Mouse (Mus musculus): ENCODE data around the gene Agap3. TPM values are rescaled to one million over a fixed set of nuclear protein-coding genes. Genes with fewer than 3 reads are reported as not detected.

Agap3 gene
- polyA plus RNA-seq, 1 experiment = not detected

- H3K4me3 ChIP-seq (ENCODE audit: insufficient read depth, low read depth, low read length) = no peak overlapping the region
- no peak overlapping the region for H3K27ac ChIP-seq (ENCODE audit: insufficient read depth, low read depth, low read length)
- 93% methylated on average over 9 of the region's 9 CpGs for WGBS
- peaks cover 36% of the 10 kb centered on the region for H3K4me1 ChIP-seq (ENCODE audit: control insufficient read depth, insufficient read depth, low read length)
- TF ChIP-seq CTCF (IDR thresholded peaks at IDR 0.05; ENCODE audit: insufficient read depth, low read depth, low read length) (no peak), POLR2A (IDR thresholded peaks at IDR 0.05; ENCODE audit: insufficient read depth, low read depth, low read length) (no peak)
Observed at GRCm38 (mm10) chr5:24477909-24478308, 25.9 kb downstream of the Agap3 start.

GRCm38 (mm10) chr5:24481647-24482046 is 29.7 kb downstream of the Agap3 start:
- no peak overlapping the region for H3K4me3 ChIP-seq (ENCODE audit: insufficient read depth, low read depth, low read length)
- TF ChIP-seq POLR2A (IDR thresholded peaks at IDR 0.05; ENCODE audit: insufficient read depth, low read depth, low read length) (no peak), CTCF (IDR thresholded peaks at IDR 0.05; ENCODE audit: insufficient read depth, low read depth, low read length) (peak; percentile 50; the same call in 1 of the 2 replicates)
- WGBS = 14% methylated on average over 4 of the region's 4 CpGs
- peaks cover 33% of the 10 kb centered on the region for H3K4me1 ChIP-seq (ENCODE audit: control insufficient read depth, insufficient read depth, low read length)
- no peak overlapping the region for H3K27ac ChIP-seq (ENCODE audit: insufficient read depth, low read depth, low read length)

- WGBS = 64% methylated on average over 41 of the region's 41 CpGs
- TF ChIP-seq CTCF (IDR thresholded peaks at IDR 0.05; ENCODE audit: insufficient read depth, low read depth, low read length) (no peak), POLR2A (IDR thresholded peaks at IDR 0.05; ENCODE audit: insufficient read depth, low read depth, low read length) (no peak)
- Histone ChIP-seq H3K4me3 (ENCODE audit: insufficient read depth, low read depth, low read length) (no peak overlapping the region), H3K4me1 (ENCODE audit: control insufficient read depth, insufficient read depth, low read length) (peaks cover 33% of the 10 kb centered on the region), H3K27ac (ENCODE audit: insufficient read depth, low read depth, low read length) (no peak overlapping the region)
Observed at GRCm38 (mm10) chr5:24482247-24483079, 30.5 kb downstream of the Agap3 start.

GRCm38 (mm10) chr5:24483326-24483725 is 31.3 kb downstream of the Agap3 start:
- no peak overlapping the region for H3K27ac ChIP-seq (ENCODE audit: insufficient read depth, low read depth, low read length)
- H3K4me1 ChIP-seq (ENCODE audit: control insufficient read depth, insufficient read depth, low read length) = peaks cover 33% of the 10 kb centered on the region
- no peak for TF ChIP-seq POLR2A (IDR thresholded peaks at IDR 0.05; ENCODE audit: insufficient read depth, low read depth, low read length)
- TF ChIP-seq CTCF (IDR thresholded peaks at IDR 0.05; ENCODE audit: insufficient read depth, low read depth, low read length) = peak; percentile 71; the same call in 1 of the 2 replicates
- WGBS = 31% methylated on average over 11 of the region's 11 CpGs
- no peak overlapping the region for H3K4me3 ChIP-seq (ENCODE audit: insufficient read depth, low read depth, low read length)

GRCm38 (mm10) chr5:24484963-24485362 is 33.0 kb downstream of the Agap3 start:
- Histone ChIP-seq H3K4me1 (ENCODE audit: control insufficient read depth, insufficient read depth, low read length) (peaks cover 33% of the 10 kb centered on the region), H3K27ac (ENCODE audit: insufficient read depth, low read depth, low read length) (no peak overlapping the region), H3K4me3 (ENCODE audit: insufficient read depth, low read depth, low read length) (peak overlapping the region; percentile 2; the same call in 1 of the 2 replicates)
- WGBS = 28% methylated on average over 22 of the region's 22 CpGs
- no peak for TF ChIP-seq CTCF (IDR thresholded peaks at IDR 0.05; ENCODE audit: insufficient read depth, low read depth, low read length)
- no peak for TF ChIP-seq POLR2A (IDR thresholded peaks at IDR 0.05; ENCODE audit: insufficient read depth, low read depth, low read length)

- peak; percentile 78 for TF ChIP-seq CTCF (IDR thresholded peaks at IDR 0.05; ENCODE audit: insufficient read depth, low read depth, low read length)
- no peak for TF ChIP-seq POLR2A (IDR thresholded peaks at IDR 0.05; ENCODE audit: insufficient read depth, low read depth, low read length)
- no peak overlapping the region for H3K27ac ChIP-seq (ENCODE audit: insufficient read depth, low read depth, low read length)
- H3K4me1 ChIP-seq (ENCODE audit: control insufficient read depth, insufficient read depth, low read length) = peaks cover 27% of the 10 kb centered on the region
- WGBS = 3% methylated on average over 8 of the region's 8 CpGs
- H3K4me3 ChIP-seq (ENCODE audit: insufficient read depth, low read depth, low read length) = no peak overlapping the region
Observed at GRCm38 (mm10) chr5:24486097-24486496, 34.1 kb downstream of the Agap3 start.

GRCm38 (mm10) chr5:24486738-24487137 is 34.8 kb downstream of the Agap3 start:
- 92% methylated on average over 5 of the region's 5 CpGs for WGBS
- no peak overlapping the region for H3K27ac ChIP-seq (ENCODE audit: insufficient read depth, low read depth, low read length)
- no peak overlapping the region for H3K4me3 ChIP-seq (ENCODE audit: insufficient read depth, low read depth, low read length)
- H3K4me1 ChIP-seq (ENCODE audit: control insufficient read depth, insufficient read depth, low read length) = peaks cover 21% of the 10 kb centered on the region
- no peak for TF ChIP-seq CTCF (IDR thresholded peaks at IDR 0.05; ENCODE audit: insufficient read depth, low read depth, low read length)
- no peak for TF ChIP-seq POLR2A (IDR thresholded peaks at IDR 0.05; ENCODE audit: insufficient read depth, low read depth, low read length)

GRCm38 (mm10) chr5:24490413-24490920 is 38.5 kb downstream of the Agap3 start:
- TF ChIP-seq POLR2A (IDR thresholded peaks at IDR 0.05; ENCODE audit: insufficient read depth, low read depth, low read length) (no peak), CTCF (IDR thresholded peaks at IDR 0.05; ENCODE audit: insufficient read depth, low read depth, low read length) (no peak)
- Histone ChIP-seq H3K4me3 (ENCODE audit: insufficient read depth, low read depth, low read length) (no peak overlapping the region), H3K4me1 (ENCODE audit: control insufficient read depth, insufficient read depth, low read length) (peaks cover 16% of the 10 kb centered on the region), H3K27ac (ENCODE audit: insufficient read depth, low read depth, low read length) (no peak overlapping the region)
- WGBS = 61% methylated on average over 14 of the region's 14 CpGs

- no peak for TF ChIP-seq POLR2A (IDR thresholded peaks at IDR 0.05; ENCODE audit: insufficient read depth, low read depth, low read length)
- TF ChIP-seq CTCF (IDR thresholded peaks at IDR 0.05; ENCODE audit: insufficient read depth, low read depth, low read length) = no peak
- Histone ChIP-seq H3K4me3 (ENCODE audit: insufficient read depth, low read depth, low read length) (no peak overlapping the region), H3K27ac (ENCODE audit: insufficient read depth, low read depth, low read length) (no peak overlapping the region), H3K4me1 (ENCODE audit: control insufficient read depth, insufficient read depth, low read length) (peaks cover 30% of the 10 kb centered on the region)
- WGBS = 75% methylated on average over 16 of the region's 16 CpGs
Observed at GRCm38 (mm10) chr5:24492546-24493285, 40.7 kb downstream of the Agap3 start.

Data from olfactory bulb, adult 2 months (tissue).